Comparison of ENCODE assay signal across 8 mouse cellular contexts in genomic region chr7:141172116-141173006, GRCm38 (mm10). TPM values are rescaled to one million over a fixed set of nuclear protein-coding genes. Genes with fewer than 3 reads are reported as not detected.
DNase-seq lines count a peak whose midpoint lies in the region; ATAC-seq lines count a peak whose summit lies in the region.

Gene Rnh1 (minus strand): TSS chr7:141172857.

- WGBS in forebrain, embryonic 11.5 days, result 3% methylated on average over 55 of the region's 55 CpGs
- WGBS in heart, embryonic 16.5 days, result 3% methylated on average over 55 of the region's 55 CpGs
- WGBS in liver, embryonic 15.5 days (ENCODE audit: insufficient replicate concordance), result 1% methylated on average over 55 of the region's 55 CpGs
- WGBS in neural tube, embryonic 12.5 days, result 4% methylated on average over 55 of the region's 55 CpGs

- ATAC-seq in forebrain, embryonic 11.5 days (replicated peaks; ENCODE audit: low FRiP score), result peak; percentile 97
- peak; percentile 97 for ATAC-seq in heart, embryonic 16.5 days (replicated peaks; ENCODE audit: extremely low read depth, insufficient read depth, low FRiP score)
- peak; percentile 83 for ATAC-seq in liver, embryonic 15.5 days (ENCODE audit: insufficient read depth)
- ATAC-seq in neural tube, embryonic 12.5 days (ENCODE audit: low FRiP score, low read depth), result peak; percentile 97

- no peaks in the 10 kb centered on the region for H3K9me3 ChIP-seq in forebrain, embryonic 11.5 days (ENCODE audit: control insufficient read depth, low read length)
- H3K9me3 ChIP-seq in heart, embryonic 16.5 days (replicated peaks; ENCODE audit: control insufficient read depth, low read length), result no peaks in the 10 kb centered on the region
- H3K9me3 ChIP-seq in liver, embryonic 15.5 days (replicated peaks), result no peaks in the 10 kb centered on the region
- no peaks in the 10 kb centered on the region for H3K9me3 ChIP-seq in neural tube, embryonic 12.5 days

- peak; percentile 71 to 86 for DNase-seq in CD8-positive naive resting alpha-beta T cell, adult 2 months (ENCODE audit: low read depth in 2 of 2, low spot score in 2 of 2)
- peak; percentile 79 for DNase-seq in c-Kit-positive CD71-negative TER-119-negative erythroid progenitor cells, embryonic 14.5 days (ENCODE audit: low read depth)
- DNase-seq in forebrain, embryonic 11.5 days (ENCODE audit: low spot score), result peak; percentile 96
- DNase-seq in kidney, postnatal 36 days, result peak; percentile 95 to 96
- peak; percentile 94 for DNase-seq in telencephalon, adult 2 months (ENCODE audit: low read depth, low spot score)

- peak within 1 kb of the TSS; percentile 67 for H3K9ac ChIP-seq in forebrain, embryonic 11.5 days (ENCODE audit: low read length)
- peak within 1 kb of the TSS; percentile 77 for H3K9ac ChIP-seq in heart, embryonic 16.5 days (ENCODE audit: low read length)
- H3K9ac ChIP-seq in liver, embryonic 15.5 days, result peak within 1 kb of the TSS; percentile 72
- peak within 1 kb of the TSS; percentile 67 for H3K9ac ChIP-seq in neural tube, embryonic 12.5 days

- no peaks in the 10 kb centered on the region for H3K27me3 ChIP-seq in forebrain, embryonic 11.5 days (ENCODE audit: control insufficient read depth, insufficient read depth, low read length)
- no peaks in the 10 kb centered on the region for H3K27me3 ChIP-seq in heart, embryonic 16.5 days (ENCODE audit: control insufficient read depth, insufficient read depth, low read length)
- no peaks in the 10 kb centered on the region for H3K27me3 ChIP-seq in liver, embryonic 15.5 days
- no peaks in the 10 kb centered on the region for H3K27me3 ChIP-seq in neural tube, embryonic 12.5 days (replicated peaks)

- peaks cover 16% of the 10 kb centered on the region; the same call in 1 of the 2 replicates for H3K4me1 ChIP-seq in forebrain, embryonic 11.5 days (replicated peaks; ENCODE audit: control insufficient read depth, insufficient read depth, low read length)
- peaks cover 24% of the 10 kb centered on the region for H3K4me1 ChIP-seq in heart, embryonic 16.5 days (ENCODE audit: control insufficient read depth, insufficient read depth, low read length)
- H3K4me1 ChIP-seq in liver, embryonic 15.5 days (replicated peaks), result peaks cover 62% of the 10 kb centered on the region
- H3K4me1 ChIP-seq in neural tube, embryonic 12.5 days, result peaks cover 22% of the 10 kb centered on the region

- H3K27ac ChIP-seq in forebrain, embryonic 11.5 days (ENCODE audit: low read depth, low read length), result peak within 1 kb of the TSS; percentile 90
- H3K27ac ChIP-seq in heart, embryonic 16.5 days (ENCODE audit: low read length), result peak within 1 kb of the TSS; percentile 96
- H3K27ac ChIP-seq in liver, embryonic 15.5 days (replicated peaks), result peak within 1 kb of the TSS; percentile 86
- H3K27ac ChIP-seq in neural tube, embryonic 12.5 days, result peak within 1 kb of the TSS; percentile 83

- no peaks in the 10 kb centered on the region for H3K36me3 ChIP-seq in forebrain, embryonic 11.5 days (ENCODE audit: control insufficient read depth, insufficient read depth, low read length)
- H3K36me3 ChIP-seq in heart, embryonic 16.5 days (ENCODE audit: control insufficient read depth, insufficient read depth), result no peaks in the 10 kb centered on the region
- H3K36me3 ChIP-seq in liver, embryonic 15.5 days (replicated peaks), result no peaks in the 10 kb centered on the region
- H3K36me3 ChIP-seq in neural tube, embryonic 12.5 days, result no peaks in the 10 kb centered on the region

- peak within 1 kb of the TSS; percentile 65 for H3K4me2 ChIP-seq in forebrain, embryonic 11.5 days (ENCODE audit: low read depth, low read length, severe bottlenecking)
- H3K4me2 ChIP-seq in heart, embryonic 16.5 days (ENCODE audit: low read depth, low read length), result peak within 1 kb of the TSS; percentile 69
- peak within 1 kb of the TSS; percentile 94 for H3K4me2 ChIP-seq in liver, embryonic 15.5 days
- H3K4me2 ChIP-seq in neural tube, embryonic 12.5 days (replicated peaks), result peak within 1 kb of the TSS; percentile 67

- peak within 1 kb of the TSS; percentile 53 for H3K4me3 ChIP-seq in forebrain, embryonic 11.5 days (ENCODE audit: low read depth, low read length)
- H3K4me3 ChIP-seq in heart, embryonic 16.5 days (ENCODE audit: low read length), result peak within 1 kb of the TSS; percentile 61
- peak within 1 kb of the TSS; percentile 78 for H3K4me3 ChIP-seq in liver, embryonic 15.5 days (replicated peaks)
- peak within 1 kb of the TSS; percentile 52 for H3K4me3 ChIP-seq in neural tube, embryonic 12.5 days

RNA-seq across cellular contexts. Expression of gene Rnh1, which starts in this region (rescaled TPM):
- polyA plus RNA-seq in forebrain, embryonic 11.5 days (2014; fragmentation: Nextera tagmentation; extraction: Ambion mirVana), result 56.7 and 65.2 TPM in 2 replicates
- polyA plus RNA-seq in heart, embryonic 16.5 days (2015; fragmentation: Nextera tagmentation; extraction: Ambion mirVana), result 96.9 and 111 TPM in 2 replicates
- polyA plus RNA-seq in liver, embryonic 15.5 days (2015; fragmentation: Nextera tagmentation; extraction: Ambion mirVana), result 64.3 and 76.1 TPM in 2 replicates
- polyA plus RNA-seq in neural tube, embryonic 12.5 days (2016; fragmentation: Nextera tagmentation; extraction: Ambion mirVana), result 56.9 and 60.9 TPM in 2 replicates

Comparison
In these comparisons a context has a peak if more than half of its experiments do, and no peak if none do; other contexts are left out.
1. Peak in every context shown above with its lines: DNase-seq, ATAC-seq, H3K4me3 ChIP-seq and H3K27ac ChIP-seq.